Mouse (Mus musculus) G1E (cell line): ENCODE measurements at regions not wholly inside any gene's neighbourhood (a gene's known extent, or its start where the extent isn't known, plus 50 kb on each side); places are given as distances from the start of the nearest gene placed in this dataset.

Experiments
- CTCF ChIP-seq: IDR thresholded peaks from 2 replicates; pipeline ENCODE4 v1.5.1; 2012; ENCODE audit warnings: low read depth, low read length, inconsistent platforms, mixed read lengths
- GATA1 ChIP-seq: IDR thresholded peaks from 2 replicates; pipeline ENCODE4 v1.6.1; 2012; ENCODE audit warnings: borderline replicate concordance, low read length, inconsistent platforms, mixed read lengths
- GATA2 ChIP-seq: IDR thresholded peaks from 2 replicates; pipeline ENCODE4 v1.6.1; 2012; ENCODE audit warnings: low read depth, low read length, inconsistent platforms, borderline replicate concordance

DNA sequence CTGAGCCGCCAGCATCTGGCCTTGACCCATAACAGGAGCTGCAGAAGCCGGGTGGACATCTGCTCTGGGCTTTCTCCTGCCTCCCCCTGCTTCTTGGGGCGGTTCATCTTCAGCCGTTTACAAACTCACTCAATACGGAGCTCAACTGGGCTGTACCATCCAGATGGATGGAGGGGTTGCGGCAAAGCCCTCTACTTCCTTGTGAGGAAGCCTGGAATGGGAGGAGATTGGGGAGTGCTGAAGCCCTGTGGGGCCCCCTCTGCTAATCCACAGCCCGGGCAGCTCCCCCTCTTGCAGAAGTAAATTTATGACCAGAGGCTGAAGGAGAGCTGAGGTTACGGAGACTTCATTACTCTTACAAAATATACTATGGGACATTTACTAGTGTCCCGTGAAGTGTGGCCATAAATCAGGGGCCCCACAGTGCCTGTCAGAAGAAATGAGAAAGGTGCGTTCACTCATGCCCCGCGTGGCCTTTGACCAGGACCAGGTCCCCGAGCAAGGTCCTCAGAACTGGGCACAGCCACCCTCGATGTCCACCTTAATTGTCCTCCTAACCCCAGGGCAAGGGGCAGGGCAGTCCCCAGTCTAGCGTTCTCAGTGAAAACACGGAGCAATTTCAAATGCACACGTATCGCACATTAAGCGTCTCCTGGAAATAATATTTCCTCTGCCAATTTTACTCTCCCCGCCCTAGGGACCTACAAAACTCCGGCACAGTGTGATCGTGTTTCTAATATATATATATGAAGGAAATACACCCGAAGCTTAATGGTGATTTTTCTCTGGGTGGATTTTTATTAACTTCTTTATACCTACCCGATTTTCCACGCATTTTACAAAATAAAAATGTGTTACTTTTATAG lies 115.1 kb downstream of the Cdc5l start:
- TF ChIP-seq CTCF = no peak
- no peak for TF ChIP-seq GATA2
- TF ChIP-seq GATA1 = no peak
